Mouse (Mus musculus): ENCODE data around the gene Tex26.

GRCm38 (mm10) chr5:149488360-149489021 is 49.0 kb downstream of the Tex26 start:
- TF ChIP-seq POLR2A (IDR thresholded peaks at IDR 0.05; ENCODE audit: borderline replicate concordance, insufficient read depth, low read length) (no peak), CTCF (IDR thresholded peaks at IDR 0.05; ENCODE audit: borderline replicate concordance, insufficient read depth, low read depth, low read length) (no peak)
